Mouse (Mus musculus) olfactory bulb, adult 2 months (tissue): Measurements from ENCODE around the gene Smarcb1.

Source experiments
- CTCF ChIP-seq: fragments of 200-500 bp; IDR thresholded peaks from 2 replicates; pipeline ENCODE4 v1.5.1; 2012; ENCODE audit warnings: low read depth, mild to moderate bottlenecking, low read length, moderate library complexity; ENCODE audit not compliant: insufficient read depth
- POLR2A ChIP-seq: fragments of 200-500 bp; IDR thresholded peaks from 2 replicates; pipeline ENCODE4 v1.6.1; 2012; ENCODE audit warnings: mild to moderate bottlenecking, low read depth, low read length, moderate library complexity; ENCODE audit not compliant: insufficient read depth

GRCm38 (mm10) chr10:75921026-75921725 lies at the start of gene Smarcb1:
- TF ChIP-seq POLR2A = peak; percentile 92
- TF ChIP-seq CTCF = no peak
